Mouse (Mus musculus) lung, adult 18-20 months (tissue): ENCODE measurements around the gene Ffar2.
A peak's percentile ranks its signal among the peaks of the same experiment; 100 is the strongest.

ENCODE experiments used
- DNase-seq, 2 experiments: peaks; one replicate each; pipeline ENCODE4 v3.0.0; 2022; ENCODE audit warnings: mixed read lengths in 2 of 2

The Ffar2 gene

GRCm38 (mm10) chr7:30820854-30821445 is 2.6 kb downstream of the Ffar2 start:
- no peak for DNase-seq

GRCm38 (mm10) chr7:30820131-30820530 is 3.4 kb downstream of the Ffar2 start:
- peak in 1 of 2 experiments; percentile 34 for DNase-seq

GRCm38 (mm10) chr7:30812291-30812807 is 11.2 kb downstream of the Ffar2 start:
- DNase-seq, result peak; percentile 7 to 21

- DNase-seq, result peak in 1 of 2 experiments; percentile 24
These were observed 11.8 kb downstream of the Ffar2 start for GRCm38 (mm10) chr7:30811757-30812290.

- no peak for DNase-seq
These were observed 13.3 kb downstream of the Ffar2 start for GRCm38 (mm10) chr7:30810319-30810718.

GRCm38 (mm10) chr7:30805924-30806323 is 17.7 kb downstream of the Ffar2 start:
- peak; percentile 34 to 35 for DNase-seq

- DNase-seq, result peak; percentile 50 to 69
These were observed 19.4 kb downstream of the Ffar2 start for GRCm38 (mm10) chr7:30804026-30804715.

- DNase-seq, result no peak
These were observed 20.3 kb downstream of the Ffar2 start for GRCm38 (mm10) chr7:30803256-30803655.

- DNase-seq, result no peak
These were observed 22.9 kb downstream of the Ffar2 start for GRCm38 (mm10) chr7:30800653-30801052.

- no peak for DNase-seq
These were observed 26.8 kb downstream of the Ffar2 start for GRCm38 (mm10) chr7:30796790-30797189.

GRCm38 (mm10) chr7:30794921-30795320 is 28.7 kb downstream of the Ffar2 start:
- DNase-seq, result no peak

- no peak for DNase-seq
These were observed 31.7 kb downstream of the Ffar2 start for GRCm38 (mm10) chr7:30791921-30792320.

GRCm38 (mm10) chr7:30790141-30790540 is 33.4 kb downstream of the Ffar2 start:
- no peak for DNase-seq

- no peak for DNase-seq
These were observed 36.1 kb downstream of the Ffar2 start, which contains the start of gene Krtdap for GRCm38 (mm10) chr7:30787377-30788022. Gene Krtdap, plus strand, starts transcription at chr7:30787896.

- no peak for DNase-seq
These were observed 37.6 kb downstream of the Ffar2 start for GRCm38 (mm10) chr7:30785721-30786546.

GRCm38 (mm10) chr7:30785154-30785553 is 38.4 kb downstream of the Ffar2 start:
- peak; percentile 32 to 61 for DNase-seq

- peak in 1 of 2 experiments; percentile 13 for DNase-seq
These were observed 40.9 kb downstream of the Ffar2 start for GRCm38 (mm10) chr7:30782658-30783057.

GRCm38 (mm10) chr7:30781792-30782191 is 41.8 kb downstream of the Ffar2 start:
- no peak for DNase-seq

GRCm38 (mm10) chr7:30777911-30778310 is 45.7 kb downstream of the Ffar2 start:
- no peak for DNase-seq

GRCm38 (mm10) chr7:30777081-30777579 is 46.4 kb downstream of the Ffar2 start:
- DNase-seq, result no peak

GRCm38 (mm10) chr7:30776104-30776503 is 47.5 kb downstream of the Ffar2 start:
- peak; percentile 45 to 47 for DNase-seq

- DNase-seq, result peak in 1 of 2 experiments; percentile 47
These were observed 54.3 kb downstream of the Ffar2 start for GRCm38 (mm10) chr7:30769236-30769635.
